Mouse (Mus musculus) stomach, postnatal 0 days (tissue): ENCODE measurements at regions not wholly inside any gene's neighbourhood (a gene's known extent, or its start where the extent isn't known, plus 50 kb on each side); places are given as distances from the start of the nearest gene placed in this dataset.
A peak's percentile ranks its signal among the peaks of the same experiment; 100 is the strongest.

Experiments
- ATAC-seq: fragments of 200-750 bp; cut with Nextera tagmentation; 2 replicates; pipeline ENCODE4 v1.8.0; 2017; ENCODE audit not compliant: low FRiP score, low TSS enrichment
- DNase-seq: peaks from one replicate; pipeline ENCODE4 v3.0.0-alpha.2; 2016; ENCODE audit warnings: low spot score
- H3K27ac ChIP-seq: fragments of 300-500 bp; sonication (generic); replicated peaks from 2 replicates; pipeline ENCODE4 v1.5.1; 2014; ENCODE audit warnings: mild to moderate bottlenecking, control low read depth
- H3K27me3 ChIP-seq: fragments of 300-500 bp; sonication (generic); 2 replicates; pipeline ENCODE4 v1.6.1; 2014; ENCODE audit warnings: low read length; ENCODE audit not compliant: control insufficient read depth, insufficient read depth
- H3K36me3 ChIP-seq: fragments of 300-500 bp; sonication (generic); 2 replicates; pipeline ENCODE4 v1.6.1; 2014; ENCODE audit warnings: low read length, mixed read lengths; ENCODE audit not compliant: control insufficient read depth, insufficient read depth
- H3K4me1 ChIP-seq: fragments of 300-500 bp; sonication (generic); replicated peaks from 2 replicates; pipeline ENCODE4 v1.6.1; 2014; ENCODE audit warnings: antibody characterized with exemption; ENCODE audit not compliant: control insufficient read depth, insufficient read depth
- H3K4me2 ChIP-seq: fragments of 300-500 bp; sonication (generic); replicated peaks from 2 replicates; pipeline ENCODE4 v1.6.1; 2014; ENCODE audit warnings: low read depth, mild to moderate bottlenecking, control low read depth, moderate library complexity
- H3K4me3 ChIP-seq: fragments of 300-500 bp; sonication (generic); 2 replicates; pipeline ENCODE4 v1.5.1; 2014; ENCODE audit warnings: low read depth, low read length, control low read depth
- H3K9ac ChIP-seq: fragments of 300-500 bp; sonication (generic); 2 replicates; pipeline ENCODE4 v1.6.1; 2014; ENCODE audit warnings: mild to moderate bottlenecking, low read length, control low read depth, mixed read lengths
- H3K9me3 ChIP-seq: fragments of 300-500 bp; sonication (generic); 2 replicates; pipeline ENCODE4 v1.6.1; 2016; ENCODE audit warnings: low read length; ENCODE audit not compliant: control insufficient read depth
- CTCF ChIP-seq: IDR thresholded peaks from 2 replicates; pipeline ENCODE4 v1.5.1; 2016; ENCODE audit warnings: antibody characterized with exemption, low read depth, mild to moderate bottlenecking, moderate library complexity
- EP300 ChIP-seq: optimal IDR thresholded peaks from 2 replicates; pipeline ENCODE3; 2016; ENCODE audit warnings: antibody characterized with exemption
- WGBS: fragments of 180-500 bp; shearing (Covaris S2); extraction: QIAGEN DNeasy Blood & Tissue Kit; methylation state at CpG from one replicate; pipeline ENCODE4 v1.1.7; 2014; 5-methylcytosine and 5-hydroxymethylcytosine counted together

DNA sequence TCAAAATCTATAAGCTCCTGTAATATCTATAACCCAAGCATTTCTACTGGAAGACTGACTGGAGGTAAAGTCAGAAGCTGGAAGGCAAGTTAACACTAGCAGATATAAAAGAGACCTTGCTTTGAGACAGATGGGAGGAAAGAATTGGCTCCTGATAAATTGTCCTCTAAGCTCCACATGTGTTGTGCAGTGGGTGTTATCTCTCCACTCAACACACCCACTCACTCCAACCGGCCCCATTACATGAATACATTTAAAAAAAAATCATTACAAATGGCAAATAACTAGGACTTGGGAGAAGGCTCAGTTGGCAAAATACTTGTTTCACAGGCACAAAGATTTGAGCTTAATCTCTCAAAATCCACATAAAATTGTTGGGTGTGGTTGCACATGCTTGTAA lies 304.4 kb downstream of the Btg1 start:
- no peak for ATAC-seq
- no peak overlapping the region for H3K27ac ChIP-seq
- no peaks in the 10 kb centered on the region for H3K9me3 ChIP-seq
- 48% methylated on average over 1 of the region's 1 CpGs for WGBS
- H3K9ac ChIP-seq = no peak overlapping the region
- H3K4me1 ChIP-seq = no peaks in the 10 kb centered on the region; the same call in 1 of the 2 replicates
- no peak for DNase-seq
- H3K27me3 ChIP-seq = no peaks in the 10 kb centered on the region
- no peak overlapping the region for H3K4me2 ChIP-seq
- H3K4me3 ChIP-seq = no peak overlapping the region
- H3K36me3 ChIP-seq = no peaks in the 10 kb centered on the region
- TF ChIP-seq EP300 = no peak
- TF ChIP-seq CTCF = no peak

DNA sequence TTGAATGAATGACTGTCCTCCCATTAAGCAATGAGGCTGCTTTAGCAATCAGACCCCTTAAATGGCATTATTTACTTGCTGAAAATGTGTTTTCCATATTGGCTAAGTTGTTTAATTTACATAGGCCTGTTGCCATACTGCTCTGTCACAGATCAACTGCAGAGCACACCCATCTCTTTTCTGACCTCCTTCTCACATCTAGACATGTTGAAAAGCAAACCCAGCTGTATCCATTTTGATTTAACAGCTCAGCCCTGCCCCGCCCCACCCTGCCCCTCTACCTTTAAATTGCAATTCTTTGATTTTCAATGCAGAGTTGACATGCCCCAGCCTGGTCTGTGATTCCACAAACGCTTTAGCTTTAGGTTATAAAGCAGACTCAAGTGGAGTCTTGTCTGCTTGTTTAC lies 307.5 kb downstream of the Btg1 start:
- ATAC-seq (peak; percentile 73), DNase-seq (peak; percentile 37)
- no peak overlapping the region for H3K4me2 ChIP-seq
- no peaks in the 10 kb centered on the region; the same call in 1 of the 2 replicates for H3K4me1 ChIP-seq
- no peaks in the 10 kb centered on the region for H3K36me3 ChIP-seq
- H3K27me3 ChIP-seq = no peaks in the 10 kb centered on the region
- H3K9me3 ChIP-seq = no peaks in the 10 kb centered on the region
- peak overlapping the region; percentile 79 for H3K27ac ChIP-seq
- no peak overlapping the region for H3K4me3 ChIP-seq
- TF ChIP-seq CTCF = no peak
- TF ChIP-seq EP300 = no peak
- no peak overlapping the region; the same call in 1 of the 2 replicates for H3K9ac ChIP-seq
- WGBS = 39% methylated on average over 2 of the region's 2 CpGs

DNA sequence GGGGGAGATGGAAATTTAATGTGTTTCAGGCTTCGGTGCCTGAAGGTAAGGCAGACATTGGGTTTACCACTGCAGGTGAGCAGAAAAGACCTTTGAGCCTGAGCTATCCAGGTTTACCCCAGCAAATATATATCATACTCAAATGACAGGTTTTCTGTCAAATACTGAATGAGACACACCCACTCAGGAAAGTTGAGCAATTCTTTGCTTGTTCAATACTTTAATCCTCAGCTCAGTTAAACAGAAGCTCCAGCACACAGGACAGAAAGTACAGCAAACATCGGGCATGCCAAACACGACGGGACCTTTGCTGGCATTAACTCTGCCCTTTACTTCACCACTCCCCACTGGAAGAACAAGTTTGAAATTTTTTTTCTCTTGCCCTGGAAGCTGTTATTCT lies 307.9 kb downstream of the Btg1 start:
- TF ChIP-seq CTCF (no peak), EP300 (no peak)
- peak overlapping the region; percentile 79 for H3K27ac ChIP-seq
- ATAC-seq = peak; percentile 95

DNA sequence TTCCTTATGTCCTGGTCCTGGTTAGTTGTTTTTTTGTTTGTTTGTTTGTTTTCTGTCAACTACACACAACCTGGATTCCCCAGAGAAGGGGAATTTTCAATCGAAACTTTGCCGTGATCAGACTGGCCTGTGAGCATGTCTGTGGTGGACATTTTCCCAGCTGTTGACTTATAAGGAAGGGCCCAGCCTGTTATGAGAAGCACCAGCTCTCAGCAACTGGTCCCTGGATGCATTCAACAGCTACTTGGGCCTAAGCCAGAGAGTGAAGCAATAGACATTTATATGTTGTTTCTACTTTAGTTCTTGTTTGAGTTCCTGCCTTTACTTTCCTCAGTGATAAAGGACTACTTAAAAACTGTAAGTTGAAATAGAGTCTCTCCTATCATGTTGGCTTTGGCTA lies 309.0 kb downstream of the Btg1 start:
- ATAC-seq (peak; percentile 51), DNase-seq (peak; percentile 28)
- no peaks in the 10 kb centered on the region for H3K9me3 ChIP-seq
- no peak overlapping the region for H3K9ac ChIP-seq
- no peak overlapping the region for H3K4me3 ChIP-seq
- no peaks in the 10 kb centered on the region for H3K27me3 ChIP-seq
- H3K27ac ChIP-seq = peak overlapping the region; percentile 82
- TF ChIP-seq EP300 (no peak), CTCF (no peak)
- H3K4me2 ChIP-seq = no peak overlapping the region
- WGBS = 40% methylated on average over 2 of the region's 2 CpGs
- no peaks in the 10 kb centered on the region; the same call in 1 of the 2 replicates for H3K4me1 ChIP-seq
- no peaks in the 10 kb centered on the region for H3K36me3 ChIP-seq

More for the DNA sequence above, 307.9 kb downstream of the Btg1 start:
- Histone ChIP-seq H3K27me3 (no peaks in the 10 kb centered on the region), H3K4me3 (no peak overlapping the region), H3K9me3 (no peaks in the 10 kb centered on the region), H3K4me2 (no peak overlapping the region), H3K4me1 (no peaks in the 10 kb centered on the region; the same call in 1 of the 2 replicates), H3K36me3 (no peaks in the 10 kb centered on the region), H3K9ac (no peak overlapping the region)
- DNase-seq = peak; percentile 67
- WGBS = 46% methylated on average over 4 of the region's 4 CpGs

DNA sequence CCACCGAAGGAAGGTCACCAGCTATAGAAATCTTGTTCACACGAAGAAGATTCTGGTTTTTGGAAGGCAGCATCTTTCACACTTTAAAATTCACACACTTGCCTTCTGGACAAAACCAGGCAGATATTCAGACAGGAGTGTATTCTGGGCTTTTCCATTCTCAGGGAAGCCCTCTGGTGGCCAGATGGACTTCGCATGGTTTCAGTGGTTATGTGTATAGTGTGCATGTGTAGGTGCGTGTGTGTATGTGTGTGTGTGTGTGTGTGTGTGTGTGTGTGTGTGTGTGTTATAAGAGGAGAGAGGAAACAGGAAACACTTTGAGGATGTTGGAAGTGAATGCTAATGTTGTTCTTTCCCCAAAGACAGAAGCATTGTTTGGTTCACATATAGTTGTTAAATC lies 317.9 kb downstream of the Btg1 start:
- Histone ChIP-seq H3K9me3 (no peaks in the 10 kb centered on the region), H3K27ac (no peak overlapping the region), H3K27me3 (no peaks in the 10 kb centered on the region), H3K4me1 (no peaks in the 10 kb centered on the region), H3K36me3 (no peaks in the 10 kb centered on the region), H3K4me3 (no peak overlapping the region), H3K4me2 (no peak overlapping the region), H3K9ac (no peak overlapping the region)
- 0 out of 2 replicates have a peak, but pooled peaks have one; percentile 57 for ATAC-seq
- 63% methylated on average over 4 of the region's 4 CpGs for WGBS
- TF ChIP-seq CTCF (peak; percentile 86), EP300 (no peak)
- peak; percentile 67 for DNase-seq

DNA sequence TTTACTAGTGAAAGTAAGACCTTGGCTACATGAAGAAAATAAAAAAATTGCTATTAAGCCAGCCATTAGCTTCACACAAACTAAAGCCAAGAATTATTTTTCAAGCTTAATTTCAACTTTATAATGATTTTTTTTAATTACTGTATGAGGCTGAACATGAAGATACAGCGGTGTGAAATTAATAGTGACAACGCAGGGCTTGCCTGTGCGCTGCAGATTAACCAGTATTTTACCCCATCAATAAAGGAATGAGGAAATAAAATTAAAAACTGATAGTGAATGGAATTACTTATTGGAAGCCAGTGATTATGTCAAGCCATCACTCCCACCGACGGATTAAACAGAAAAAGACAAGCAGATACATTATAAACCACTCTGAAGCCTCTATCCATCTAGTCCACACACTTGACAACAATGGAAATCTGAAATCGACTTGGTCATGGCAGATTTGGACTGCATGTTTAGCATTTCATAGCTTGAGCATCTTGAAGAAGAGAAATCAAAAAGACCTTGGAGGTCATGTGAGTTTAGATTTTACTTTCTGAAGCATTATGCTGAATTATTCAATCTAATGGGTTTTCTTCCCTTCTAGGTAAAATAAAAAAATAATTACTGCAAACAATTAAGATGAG lies 324.2 kb downstream of the Btg1 start:
- no peak for TF ChIP-seq CTCF
- TF ChIP-seq EP300 = no peak
- ATAC-seq (no peak), DNase-seq (no peak)
- H3K27ac ChIP-seq = no peak overlapping the region
- H3K4me2 ChIP-seq = no peak overlapping the region
- H3K27me3 ChIP-seq = no peaks in the 10 kb centered on the region
- no peaks in the 10 kb centered on the region for H3K9me3 ChIP-seq
- no peaks in the 10 kb centered on the region for H3K36me3 ChIP-seq
- no peak overlapping the region for H3K4me3 ChIP-seq
- no peak overlapping the region for H3K9ac ChIP-seq
- 92% methylated on average over 6 of the region's 6 CpGs for WGBS
- no peaks in the 10 kb centered on the region for H3K4me1 ChIP-seq
